Mouse (Mus musculus): ENCODE measurements around the gene Patj. TPM values are rescaled to one million over a fixed set of nuclear protein-coding genes. Genes with fewer than 3 reads are reported as not detected.
"Not testable (repeated sequence)": the region's sequence is repeated elsewhere in the genome, so short reads cannot be mapped to it uniquely, and the experiment has no call there.

Gene Patj
- polyA plus RNA-seq, 3 experiments from 2014 or later: 7.2 to 26.4 (median 22.9) TPM

- ATAC-seq: no peak
Observed at GRCm38 (mm10) chr4:98666451-98666850, 270.9 kb downstream of the Patj start.

- ATAC-seq: no peak
Observed at GRCm38 (mm10) chr4:98667009-98667408, 271.4 kb downstream of the Patj start.

- no peak for ATAC-seq
Observed at GRCm38 (mm10) chr4:98677506-98677905, 281.9 kb downstream of the Patj start.

GRCm38 (mm10) chr4:98686678-98687267 lies 291.2 kb downstream of the Patj start:
- no peak for ATAC-seq

GRCm38 (mm10) chr4:98688116-98688515 lies 292.5 kb downstream of the Patj start:
- ATAC-seq: no peak

- no peak for ATAC-seq
Observed at GRCm38 (mm10) chr4:98688520-98688919, 292.9 kb downstream of the Patj start.

GRCm38 (mm10) chr4:98689988-98690387 lies 294.4 kb downstream of the Patj start:
- no peak for ATAC-seq

GRCm38 (mm10) chr4:98693465-98694185 lies 298.0 kb downstream of the Patj start:
- ATAC-seq: no peak

GRCm38 (mm10) chr4:98697932-98698331 lies 302.3 kb downstream of the Patj start:
- no peak for ATAC-seq

GRCm38 (mm10) chr4:98698921-98699320 lies 303.3 kb downstream of the Patj start:
- no peak for ATAC-seq

GRCm38 (mm10) chr4:98700156-98700555 lies 304.6 kb downstream of the Patj start:
- no peak for ATAC-seq

GRCm38 (mm10) chr4:98702201-98702894 lies 306.8 kb downstream of the Patj start:
- no peak for ATAC-seq

- no peak for ATAC-seq
Observed at GRCm38 (mm10) chr4:98710891-98711290, 315.3 kb downstream of the Patj start.

GRCm38 (mm10) chr4:98717735-98718546 lies 322.4 kb downstream of the Patj start:
- no peak for ATAC-seq

GRCm38 (mm10) chr4:98718547-98718917 lies 322.9 kb downstream of the Patj start:
- ATAC-seq: no peak

GRCm38 (mm10) chr4:98722454-98722853 lies 326.9 kb downstream of the Patj start:
- peak; percentile 76 for ATAC-seq

- not testable (repeated sequence) for ATAC-seq
Observed at GRCm38 (mm10) chr4:98724682-98725081, 329.1 kb downstream of the Patj start.

- ATAC-seq: no peak
Observed at GRCm38 (mm10) chr4:98725439-98725838, 329.9 kb downstream of the Patj start.

GRCm38 (mm10) chr4:98726590-98727237 lies 331.1 kb downstream of the Patj start, which contains the start of gene L1td1:
TSS of gene L1td1 (plus strand) at chr4:98726734.
- no peak for ATAC-seq

GRCm38 (mm10) chr4:98727295-98727958 lies 331.8 kb downstream of the Patj start:
- ATAC-seq: no peak

GRCm38 (mm10) chr4:98727959-98728347 lies 332.4 kb downstream of the Patj start:
- no peak for ATAC-seq

- ATAC-seq: no peak
Observed at GRCm38 (mm10) chr4:98728716-98729115, 333.1 kb downstream of the Patj start.
